Mouse (Mus musculus): Measurements from ENCODE around the gene Tmbim4. TPM values are rescaled to one million over a fixed set of nuclear protein-coding genes. Genes with fewer than 3 reads are reported as not detected.

Gene Tmbim4
- total RNA-seq (2021) = 10 to 100 TPM; 60.9 to 62.8 TPM

GRCm38 (mm10) chr10:120201131-120201921 lies at the start of gene Tmbim4:
TSS of gene Tmbim4 (plus strand) at chr10:120201590.
- DNase-seq = peak; percentile 17

DNA sequence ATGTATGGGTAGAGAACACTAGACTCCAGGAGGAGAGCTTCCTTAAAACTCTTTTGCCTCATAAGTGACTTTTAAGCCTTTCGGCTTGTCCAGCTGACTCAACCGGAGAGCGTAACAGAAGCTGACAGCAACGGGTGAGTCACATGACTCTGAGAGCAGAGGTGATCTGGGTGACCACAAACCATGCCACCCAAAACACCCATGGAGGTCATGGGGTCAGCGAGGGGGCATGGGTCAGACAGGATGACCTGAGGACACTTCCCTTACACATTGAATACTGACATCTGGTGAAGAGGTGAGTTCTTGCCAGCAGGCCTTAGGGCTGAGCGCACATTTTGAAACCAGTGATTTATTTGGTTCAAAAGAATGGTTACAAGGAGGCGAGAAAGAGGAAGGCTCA lies 49.7 kb upstream of the Tmbim4 start:
- no peak for DNase-seq

DNA sequence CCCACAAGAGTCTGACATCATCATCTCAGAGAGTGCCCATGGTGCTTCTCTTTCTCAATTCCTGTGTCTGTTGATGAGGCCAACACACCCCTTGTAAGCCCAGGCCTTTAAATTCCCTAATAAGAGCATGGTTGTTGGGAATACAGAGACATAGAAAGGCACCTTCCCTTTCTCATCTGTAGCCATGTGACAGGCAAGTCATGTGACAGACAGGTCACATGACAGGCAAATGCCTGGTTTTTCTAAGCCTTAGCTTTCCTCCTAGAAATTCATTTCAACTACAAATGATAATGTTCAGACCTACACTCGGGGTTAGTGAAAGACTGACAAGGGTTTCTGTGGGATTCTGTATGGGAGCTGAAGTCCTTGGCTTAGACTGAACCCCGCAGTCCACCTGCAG lies 47.5 kb upstream of the Tmbim4 start:
- DNase-seq = no peak

DNA sequence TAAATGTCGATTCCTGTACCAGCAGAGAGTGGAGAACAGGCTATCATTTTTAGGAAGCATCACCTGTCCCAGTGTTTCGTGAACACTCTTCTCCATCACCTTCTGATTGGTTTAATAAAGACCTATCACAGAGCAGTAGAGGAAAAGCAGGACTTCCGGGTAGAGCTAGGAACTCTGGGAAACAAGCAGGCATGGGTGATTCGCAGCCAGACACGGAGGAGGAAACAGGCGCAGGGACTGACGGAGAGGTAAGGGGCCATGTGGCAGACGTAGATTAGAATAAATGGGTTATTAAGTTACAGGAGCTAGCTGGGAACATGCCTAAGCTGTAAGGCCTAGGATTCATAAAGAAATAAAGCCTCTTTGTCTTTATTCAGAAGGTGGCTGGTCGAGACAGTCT lies 40.9 kb upstream of the Tmbim4 start:
- no peak for DNase-seq

- DNase-seq = no peak
Measured at GRCm38 (mm10) chr10:120162840-120163239, 38.5 kb upstream of the Tmbim4 start.

- DNase-seq = no peak
Measured at GRCm38 (mm10) chr10:120163490-120163889, 37.9 kb upstream of the Tmbim4 start.

- no peak for DNase-seq
Measured at GRCm38 (mm10) chr10:120164931-120165792, 36.2 kb upstream of the Tmbim4 start.

DNA sequence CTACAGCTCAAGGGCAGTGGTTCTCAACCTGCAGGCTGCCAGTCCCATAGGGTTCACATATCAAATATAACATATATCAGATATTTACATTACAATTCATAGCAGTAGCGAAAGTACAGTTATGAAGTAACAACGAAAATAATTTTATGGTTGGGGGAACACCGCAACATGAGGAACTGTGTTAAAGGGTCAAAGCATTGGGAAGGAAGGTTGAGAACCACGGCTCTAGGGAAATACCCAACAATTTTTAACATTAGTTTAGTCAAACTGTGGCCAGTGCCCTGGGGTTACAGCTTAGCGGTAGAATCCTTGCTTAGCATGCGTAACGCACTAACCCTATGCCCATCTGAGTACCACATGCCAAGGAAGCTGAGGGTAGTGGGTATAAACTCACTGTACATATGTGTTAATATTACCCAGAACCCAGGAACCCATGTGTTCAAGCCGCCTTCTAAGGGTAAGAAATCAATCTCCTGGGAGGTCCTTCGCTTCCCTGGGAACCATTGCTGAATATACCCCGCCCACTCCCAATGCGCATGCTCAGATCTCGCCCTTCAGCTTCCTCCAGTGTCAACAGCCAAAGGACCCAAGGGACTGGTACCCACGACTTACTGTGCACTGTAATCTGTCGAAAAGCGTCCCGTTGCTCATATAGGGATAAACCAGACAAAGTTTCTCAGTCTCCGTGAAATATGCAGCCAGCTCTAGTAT lies 35.4 kb upstream of the Tmbim4 start:
- DNase-seq = no peak

- DNase-seq = no peak
Measured at GRCm38 (mm10) chr10:120168070-120168469, 33.3 kb upstream of the Tmbim4 start.

DNA sequence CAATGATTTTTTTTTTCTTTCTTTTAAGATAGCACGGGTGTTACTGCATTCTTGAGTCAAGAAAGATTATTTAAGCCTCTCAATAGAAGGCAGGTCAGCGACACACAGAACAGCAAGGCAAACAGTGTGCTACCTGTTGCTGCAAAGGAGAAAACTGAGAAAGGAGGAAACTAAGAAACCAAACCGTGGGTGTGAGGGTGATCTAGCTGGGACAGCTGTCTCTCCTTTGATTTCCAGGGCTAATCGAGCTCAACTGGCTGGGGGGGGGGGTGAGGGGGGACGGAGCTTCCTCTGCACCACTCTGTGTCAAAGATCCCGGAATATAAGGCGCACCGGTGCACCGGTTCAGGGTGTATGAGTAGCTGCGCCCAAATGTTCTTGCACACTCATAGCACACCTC lies 32.3 kb upstream of the Tmbim4 start:
- DNase-seq = no peak

DNA sequence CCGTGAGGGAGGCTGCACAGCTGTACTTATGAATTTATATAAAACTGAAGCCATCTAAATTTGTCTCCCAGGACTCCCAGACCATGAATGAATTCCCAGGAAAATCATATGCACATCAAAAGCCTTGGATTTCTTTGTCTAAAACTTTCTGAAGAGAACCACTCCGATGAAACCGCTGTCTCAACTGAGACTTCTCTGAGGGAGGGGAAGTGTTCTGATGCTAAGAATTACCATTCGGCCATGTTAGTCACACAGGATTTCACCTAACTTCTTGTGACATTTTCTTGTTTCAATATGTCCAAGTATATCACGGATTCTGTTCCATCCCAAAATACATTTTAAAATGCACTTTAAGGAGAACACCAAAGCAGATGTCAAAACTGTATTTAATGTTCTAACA lies 31.5 kb upstream of the Tmbim4 start:
- DNase-seq = no peak

DNA sequence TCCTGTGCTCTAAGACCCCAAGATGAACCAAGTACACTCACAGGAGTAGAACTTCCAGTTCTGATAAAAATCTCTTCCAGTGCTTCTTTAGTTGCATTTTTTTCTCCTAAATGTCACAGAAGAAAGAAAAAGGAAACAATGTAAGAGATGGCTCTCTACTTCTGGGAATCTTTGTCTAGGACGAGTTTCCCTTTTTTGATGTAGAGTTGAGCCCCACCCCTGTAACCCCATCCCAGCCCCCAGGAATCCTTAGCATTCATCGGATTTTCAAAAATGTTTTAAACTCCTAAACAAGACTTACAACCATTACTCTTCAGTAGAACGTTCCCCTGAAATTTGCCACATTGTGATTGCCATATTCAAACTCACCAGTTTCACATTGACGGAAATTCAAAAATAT lies 31.1 kb upstream of the Tmbim4 start:
- no peak for DNase-seq

DNA sequence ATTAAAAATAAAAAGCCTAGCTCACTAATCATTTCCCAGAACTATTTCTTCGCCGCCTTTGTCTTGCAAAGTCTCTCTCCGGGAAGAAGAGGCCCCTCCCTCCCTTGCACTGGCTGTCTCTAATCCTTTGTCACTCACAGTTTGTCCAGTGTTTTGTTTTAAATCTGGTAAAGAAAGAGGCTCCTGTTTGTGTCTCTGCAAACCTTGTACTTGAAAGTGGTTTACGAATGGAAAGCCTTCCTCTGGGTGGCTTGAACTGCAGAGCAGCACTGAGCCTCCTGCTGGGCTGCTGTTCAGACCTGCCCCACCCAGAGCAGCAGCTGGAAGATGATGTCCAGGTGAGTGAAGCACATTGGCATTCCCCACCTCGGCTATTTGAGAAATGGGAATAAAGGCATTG lies 30.1 kb upstream of the Tmbim4 start:
- no peak for DNase-seq

DNA sequence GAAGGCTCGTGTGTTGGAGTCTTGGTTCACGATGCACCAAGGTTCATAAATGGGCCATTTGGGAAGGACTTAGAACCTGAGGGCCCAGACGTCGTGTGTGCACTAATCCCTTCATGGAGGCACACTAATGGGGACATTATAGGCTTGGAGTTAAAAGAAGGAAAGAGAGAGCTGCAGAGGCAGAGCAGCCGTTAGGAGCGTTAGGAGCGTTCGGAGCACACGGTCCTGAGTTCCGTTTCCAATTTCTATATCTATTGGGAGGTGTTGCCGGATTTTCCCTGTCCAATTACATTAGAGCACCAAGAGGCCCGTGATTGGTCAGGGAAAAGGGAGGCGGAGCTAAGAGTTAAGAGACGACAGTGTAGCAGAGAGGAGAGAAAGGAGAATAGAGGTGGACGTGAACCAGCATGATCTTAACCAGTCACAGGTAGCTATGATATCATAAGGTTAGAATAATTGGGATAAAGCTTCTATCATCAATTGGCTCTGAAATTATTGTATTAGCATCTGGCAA lies 27.1 kb upstream of the Tmbim4 start:
- DNase-seq = no peak

DNA sequence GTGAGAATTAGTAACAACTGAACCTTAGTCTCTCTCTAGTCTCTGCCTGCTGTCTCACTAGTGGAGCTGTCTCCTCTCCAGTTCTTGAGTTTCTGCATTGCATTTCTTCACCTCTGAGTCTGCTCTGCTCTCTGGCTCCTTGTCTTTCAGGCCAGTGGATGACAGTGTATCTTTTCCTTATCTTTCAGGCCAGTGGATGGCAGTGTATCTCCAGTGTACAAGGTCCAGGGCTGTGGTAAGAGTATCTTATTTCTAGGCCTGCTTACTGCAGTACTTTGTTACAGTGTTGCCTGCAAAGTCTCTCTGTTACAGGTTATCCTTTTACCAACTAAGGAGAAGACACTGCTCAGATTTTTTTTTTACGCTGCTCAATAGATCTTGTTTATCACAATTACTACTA lies 18.5 kb upstream of the Tmbim4 start:
- DNase-seq = no peak

DNA sequence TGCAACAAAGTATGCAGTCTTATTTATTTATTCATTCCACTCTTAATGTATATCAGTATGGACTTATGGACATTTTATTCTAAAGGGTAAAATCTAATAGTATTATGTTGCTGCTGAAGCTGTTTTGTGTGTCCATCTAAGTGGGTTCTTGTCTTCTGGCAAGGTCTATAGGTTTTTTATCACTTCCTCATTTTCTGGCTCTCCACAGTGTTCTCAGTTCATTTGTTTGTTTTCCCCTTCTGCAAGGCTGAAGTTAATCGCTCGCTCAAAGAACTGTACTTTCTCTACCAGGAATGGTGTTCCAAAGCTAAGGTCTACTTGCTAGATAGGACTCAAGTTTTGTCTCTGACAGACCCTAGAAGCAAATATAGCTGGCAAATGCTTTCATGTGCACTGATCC lies 18.0 kb upstream of the Tmbim4 start:
- DNase-seq = no peak

- DNase-seq = no peak
Measured at GRCm38 (mm10) chr10:120188513-120188912, 12.9 kb upstream of the Tmbim4 start.

GRCm38 (mm10) chr10:120189276-120189675 lies 12.1 kb upstream of the Tmbim4 start:
- no peak for DNase-seq

- DNase-seq = no peak
Measured at GRCm38 (mm10) chr10:120189782-120190181, 11.6 kb upstream of the Tmbim4 start.

- no peak for DNase-seq
Measured at GRCm38 (mm10) chr10:120191165-120191564, 10.2 kb upstream of the Tmbim4 start.

DNA sequence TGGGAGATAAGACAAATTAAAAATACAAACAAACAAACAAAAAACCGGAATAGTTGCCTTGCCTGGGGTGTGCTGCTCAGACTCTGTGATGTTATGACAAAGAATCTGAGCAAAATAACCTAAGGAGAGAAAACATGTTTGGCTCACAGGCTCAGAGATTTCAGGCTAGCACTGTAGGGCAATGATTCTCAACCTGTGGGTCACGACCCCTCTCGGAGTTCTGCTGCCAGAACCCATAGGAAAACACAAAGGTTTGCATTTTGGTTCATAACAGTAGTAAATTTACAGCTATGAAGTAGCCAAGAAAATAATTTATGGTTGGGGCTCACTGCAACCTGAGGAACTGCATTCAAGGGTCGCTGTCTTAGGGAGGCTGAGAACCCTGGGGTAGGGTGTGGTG lies 9.1 kb upstream of the Tmbim4 start:
- no peak for DNase-seq

- DNase-seq = no peak
Measured at GRCm38 (mm10) chr10:120193255-120193654, 8.1 kb upstream of the Tmbim4 start.
